Mouse (Mus musculus): ENCODE measurements around the gene Hoxd8. TPM values are rescaled to one million over a fixed set of nuclear protein-coding genes. Genes with fewer than 3 reads are reported as not detected.

Gene Hoxd8
- polyA plus RNA-seq, 1 experiment from 2014 or later = 0.14 TPM

- H3K4me3 ChIP-seq = no peak overlapping the region
- under 1% methylated on average over 21 of the region's 21 CpGs for WGBS
- H3K36me3 ChIP-seq = no peaks in the 10 kb centered on the region
- ATAC-seq (ENCODE audit: low FRiP score) = no peak
- H3K4me1 ChIP-seq = peaks cover 14% of the 10 kb centered on the region; the same call in 1 of the 2 replicates
- no peak overlapping the region for H3K27ac ChIP-seq
- no peak overlapping the region for H3K9ac ChIP-seq
- H3K27me3 ChIP-seq = peaks cover 99% of the 10 kb centered on the region
- no peaks in the 10 kb centered on the region for H3K9me3 ChIP-seq (replicated peaks)
- no peak overlapping the region for H3K4me2 ChIP-seq (replicated peaks)
These were observed 23.6 kb upstream of the Hoxd8 start for GRCm38 (mm10) chr2:74680561-74681398.

GRCm38 (mm10) chr2:74681594-74682531 is 22.6 kb upstream of the Hoxd8 start:
- no peak overlapping the region for H3K27ac ChIP-seq
- H3K4me3 ChIP-seq = peak overlapping the region; percentile 13; the same call in 1 of the 2 replicates
- H3K9me3 ChIP-seq (replicated peaks) = no peaks in the 10 kb centered on the region
- no peaks in the 10 kb centered on the region for H3K36me3 ChIP-seq
- H3K4me1 ChIP-seq = peaks cover 14% of the 10 kb centered on the region; the same call in 1 of the 2 replicates
- H3K4me2 ChIP-seq (replicated peaks) = peak overlapping the region; percentile 24; the same call in 1 of the 2 replicates
- peaks cover 97% of the 10 kb centered on the region for H3K27me3 ChIP-seq
- WGBS = under 1% methylated on average over 74 of the region's 78 CpGs
- peak; percentile 43 for ATAC-seq (ENCODE audit: low FRiP score)
- H3K9ac ChIP-seq = no peak overlapping the region

- Histone ChIP-seq H3K9ac (no peak overlapping the region), H3K9me3 (replicated peaks) (no peaks in the 10 kb centered on the region), H3K4me2 (replicated peaks) (peak overlapping the region; percentile 24; the same call in 1 of the 2 replicates), H3K36me3 (no peaks in the 10 kb centered on the region), H3K27ac (no peak overlapping the region), H3K4me1 (peaks cover 14% of the 10 kb centered on the region; the same call in 1 of the 2 replicates), H3K27me3 (peaks cover 97% of the 10 kb centered on the region), H3K4me3 (peak overlapping the region; percentile 20)
- no peak for ATAC-seq (ENCODE audit: low FRiP score)
- 0% methylated on average over 37 of the region's 51 CpGs for WGBS
These were observed 21.6 kb upstream of the Hoxd8 start for GRCm38 (mm10) chr2:74682796-74683195.

GRCm38 (mm10) chr2:74683471-74683951 is 20.9 kb upstream of the Hoxd8 start:
- no peak overlapping the region for H3K27ac ChIP-seq
- no peaks in the 10 kb centered on the region for H3K9me3 ChIP-seq (replicated peaks)
- ATAC-seq (ENCODE audit: low FRiP score) = no peak
- H3K4me2 ChIP-seq (replicated peaks) = no peak overlapping the region
- no peak overlapping the region for H3K9ac ChIP-seq
- H3K4me3 ChIP-seq = no peak overlapping the region
- peaks cover 97% of the 10 kb centered on the region for H3K27me3 ChIP-seq
- WGBS = 0% methylated on average over 18 of the region's 18 CpGs
- peaks cover 14% of the 10 kb centered on the region; the same call in 1 of the 2 replicates for H3K4me1 ChIP-seq
- no peaks in the 10 kb centered on the region for H3K36me3 ChIP-seq

DNA sequence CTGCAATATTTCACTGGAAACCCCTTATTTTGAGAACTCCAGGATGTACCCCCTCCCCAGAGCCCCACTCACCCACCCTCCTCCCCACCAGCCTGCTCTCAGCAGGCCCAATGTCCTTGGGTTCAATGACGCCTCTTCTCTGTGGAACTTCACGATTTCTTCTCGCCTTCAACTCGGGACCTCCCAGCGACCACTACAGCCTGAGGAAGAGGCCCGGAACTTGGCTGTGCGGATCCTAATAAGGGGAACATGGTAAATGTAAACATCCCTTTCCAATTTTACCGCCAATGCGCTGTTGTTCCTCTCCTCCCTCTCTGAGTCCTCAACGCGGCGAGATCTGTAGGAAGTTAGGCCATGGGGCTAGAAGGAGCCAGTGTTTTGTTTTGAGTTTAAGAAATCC is 20.3 kb upstream of the Hoxd8 start:
- Histone ChIP-seq H3K27ac (no peak overlapping the region), H3K4me3 (no peak overlapping the region), H3K4me2 (replicated peaks) (no peak overlapping the region), H3K27me3 (peaks cover 97% of the 10 kb centered on the region), H3K36me3 (no peaks in the 10 kb centered on the region), H3K9ac (no peak overlapping the region), H3K9me3 (replicated peaks) (no peaks in the 10 kb centered on the region), H3K4me1 (peaks cover 14% of the 10 kb centered on the region; the same call in 1 of the 2 replicates)
- WGBS = under 1% methylated on average over 12 of the region's 12 CpGs
- ATAC-seq (ENCODE audit: low FRiP score) = no peak

DNA sequence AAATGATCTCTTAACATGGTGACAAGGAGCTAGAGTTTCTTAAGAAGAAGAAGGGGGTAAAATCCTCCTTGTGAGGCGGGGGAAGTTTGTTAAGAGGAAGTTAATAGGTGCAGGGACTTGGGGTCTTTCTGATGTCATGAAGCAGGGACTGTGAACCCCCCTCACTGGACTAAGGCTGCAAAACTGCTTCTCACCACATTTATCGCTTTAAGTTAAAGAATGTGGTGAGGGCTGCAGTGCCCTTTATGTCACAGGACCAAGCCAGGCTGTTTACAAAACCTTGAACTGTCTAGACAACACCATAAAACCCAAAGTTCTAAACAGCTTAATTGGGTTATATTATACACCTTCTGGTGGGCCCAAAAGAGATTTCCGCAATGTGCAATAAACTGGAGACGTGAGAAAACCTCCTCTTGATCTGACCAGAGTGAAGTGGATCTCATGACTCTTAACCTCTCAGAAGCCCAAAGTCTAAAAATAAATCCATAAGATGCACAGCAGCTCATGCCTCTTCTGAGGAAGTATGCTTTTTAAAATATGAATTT is 19.3 kb upstream of the Hoxd8 start:
- Histone ChIP-seq H3K27ac (no peak overlapping the region), H3K36me3 (no peaks in the 10 kb centered on the region), H3K9ac (no peak overlapping the region), H3K4me3 (no peak overlapping the region), H3K4me1 (peaks cover 14% of the 10 kb centered on the region; the same call in 1 of the 2 replicates), H3K4me2 (replicated peaks) (no peak overlapping the region), H3K9me3 (replicated peaks) (no peaks in the 10 kb centered on the region), H3K27me3 (peaks cover 97% of the 10 kb centered on the region)
- ATAC-seq (ENCODE audit: low FRiP score) = no peak
- 9% methylated on average over 4 of the region's 4 CpGs for WGBS

- H3K36me3 ChIP-seq = no peaks in the 10 kb centered on the region
- H3K9ac ChIP-seq = no peak overlapping the region
- no peak overlapping the region for H3K4me3 ChIP-seq
- ATAC-seq (ENCODE audit: low FRiP score) = no peak
- no peak overlapping the region for H3K4me2 ChIP-seq (replicated peaks)
- peaks cover 92% of the 10 kb centered on the region for H3K27me3 ChIP-seq
- no peak overlapping the region for H3K27ac ChIP-seq
- H3K9me3 ChIP-seq (replicated peaks) = 0 out of 2 replicates have a peak, but pooled peaks cover 2% of the 10 kb centered on the region
- 6% methylated on average over 17 of the region's 17 CpGs for WGBS
- H3K4me1 ChIP-seq = peaks cover 14% of the 10 kb centered on the region; the same call in 1 of the 2 replicates
These were observed 18.0 kb upstream of the Hoxd8 start for GRCm38 (mm10) chr2:74686301-74686987.

GRCm38 (mm10) chr2:74686988-74687697 is 17.3 kb upstream of the Hoxd8 start:
- under 1% methylated on average over 27 of the region's 27 CpGs for WGBS
- no peaks in the 10 kb centered on the region for H3K36me3 ChIP-seq
- H3K9ac ChIP-seq = no peak overlapping the region
- H3K4me3 ChIP-seq = no peak overlapping the region
- no peak for ATAC-seq (ENCODE audit: low FRiP score)
- H3K27me3 ChIP-seq = peaks cover 92% of the 10 kb centered on the region
- H3K4me2 ChIP-seq (replicated peaks) = no peak overlapping the region
- H3K4me1 ChIP-seq = peaks cover 7% of the 10 kb centered on the region
- 0 out of 2 replicates have a peak, but pooled peaks cover 3% of the 10 kb centered on the region for H3K9me3 ChIP-seq (replicated peaks)
- no peak overlapping the region for H3K27ac ChIP-seq

GRCm38 (mm10) chr2:74687698-74688555 is 16.5 kb upstream of the Hoxd8 start:
- no peak for ATAC-seq (ENCODE audit: low FRiP score)
- Histone ChIP-seq H3K36me3 (no peaks in the 10 kb centered on the region), H3K9me3 (replicated peaks) (0 out of 2 replicates have a peak, but pooled peaks cover 3% of the 10 kb centered on the region), H3K27me3 (peaks cover 92% of the 10 kb centered on the region), H3K4me3 (no peak overlapping the region), H3K27ac (no peak overlapping the region), H3K4me2 (replicated peaks) (no peak overlapping the region), H3K4me1 (peaks cover under 1% of the 10 kb centered on the region), H3K9ac (no peak overlapping the region)
- under 1% methylated on average over 31 of the region's 31 CpGs for WGBS

DNA sequence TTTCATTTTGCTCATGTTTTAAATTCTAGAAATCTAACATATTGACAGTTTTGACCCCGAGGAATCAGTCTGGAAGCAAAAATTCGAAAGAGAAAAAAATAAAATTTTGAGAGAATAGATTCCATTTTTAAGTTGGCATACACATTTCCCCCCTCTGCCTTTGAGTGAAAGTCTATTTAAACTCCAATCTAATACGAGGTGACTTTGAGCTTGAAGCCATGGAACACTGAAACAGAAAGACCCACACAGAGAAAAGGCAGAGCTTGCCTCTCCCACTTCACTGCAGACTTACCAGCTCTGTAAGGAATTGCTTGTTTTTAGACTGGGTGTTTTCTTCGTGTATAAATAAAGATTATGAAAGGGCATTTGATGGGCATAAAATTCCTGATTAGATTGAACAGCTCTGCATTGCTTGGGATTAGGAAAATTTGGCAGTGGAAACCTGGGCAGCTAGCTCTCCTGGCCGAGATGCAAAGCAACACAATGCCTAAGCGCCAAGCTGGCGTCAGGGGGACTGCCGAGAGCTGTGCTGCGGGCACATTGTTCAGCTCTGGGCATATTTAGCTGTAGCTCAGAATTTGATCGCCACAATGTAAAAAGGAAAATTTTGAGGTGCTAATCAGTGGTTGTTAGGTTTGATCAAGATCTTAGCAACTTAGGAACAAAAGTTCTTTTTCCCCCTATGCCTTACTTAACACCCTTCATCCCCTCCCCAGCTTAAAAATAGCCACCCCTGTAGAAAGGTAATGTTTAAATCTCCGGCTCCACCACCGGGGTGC is 15.4 kb upstream of the Hoxd8 start:
- peaks cover 92% of the 10 kb centered on the region for H3K27me3 ChIP-seq
- no peaks in the 10 kb centered on the region for H3K36me3 ChIP-seq
- no peak overlapping the region for H3K9ac ChIP-seq
- no peak overlapping the region for H3K27ac ChIP-seq
- ATAC-seq (ENCODE audit: low FRiP score) = no peak
- no peaks in the 10 kb centered on the region; the same call in 1 of the 2 replicates for H3K4me1 ChIP-seq
- WGBS = 3% methylated on average over 12 of the region's 12 CpGs
- H3K4me3 ChIP-seq = no peak overlapping the region
- 0 out of 2 replicates have a peak, but pooled peaks cover 3% of the 10 kb centered on the region for H3K9me3 ChIP-seq (replicated peaks)
- no peak overlapping the region for H3K4me2 ChIP-seq (replicated peaks)

Measured in hindbrain, embryonic 12.5 days (tissue).